Mouse (Mus musculus) heart, postnatal 0 days (tissue): ENCODE measurements around the gene Gpam.

Source experiments
- CTCF ChIP-seq: IDR thresholded peaks from 2 replicates; pipeline ENCODE4 v1.5.1; 2016; ENCODE audit warnings: antibody characterized with exemption, control low read depth, low read depth
- EP300 ChIP-seq: IDR thresholded peaks from 2 replicates; pipeline ENCODE4 v1.6.1; 2016; ENCODE audit warnings: antibody characterized with exemption, low read depth

- TF ChIP-seq CTCF (no peak), EP300 (no peak)
Measured at GRCm38 (mm10) chr19:55090142-55090541, 36.9 kb downstream of the Gpam start.
